Mouse (Mus musculus) neural tube, embryonic 11.5 days (tissue): Measurements from ENCODE around the gene Mtx1. TPM values are rescaled to one million over a fixed set of nuclear protein-coding genes. Genes with fewer than 3 reads are reported as not detected.

Experiments used
- ATAC-seq: fragments of 200-750 bp; cut with Nextera tagmentation; 2 replicates; pipeline ENCODE4 v1.8.0; 2017; ENCODE audit warnings: moderate number of reproducible peaks, mild to moderate bottlenecking, moderate TSS enrichment, moderate library complexity; ENCODE audit not compliant: insufficient read depth, low FRiP score, low TSS enrichment
- DNase-seq: peaks from one replicate; pipeline ENCODE4 v3.0.0-alpha.2; 2015; ENCODE audit warnings: low spot score
- H3K27ac ChIP-seq: fragments of 300-500 bp; sonication (generic); 2 replicates; pipeline ENCODE4 v1.5.1; 2014; ENCODE audit warnings: low read depth, mild to moderate bottlenecking, low read length
- H3K27me3 ChIP-seq: fragments of 300-500 bp; sonication (generic); 2 replicates; pipeline ENCODE4 v1.6.1; 2014; ENCODE audit warnings: mild to moderate bottlenecking, low read length, mixed read lengths; ENCODE audit not compliant: control insufficient read depth, insufficient read depth
- H3K36me3 ChIP-seq: fragments of 300-500 bp; sonication (generic); 2 replicates; pipeline ENCODE4 v1.6.1; 2014; ENCODE audit warnings: mild to moderate bottlenecking, low read length, moderate library complexity, mixed read lengths; ENCODE audit not compliant: control insufficient read depth, insufficient read depth
- H3K4me1 ChIP-seq: fragments of 300-500 bp; sonication (generic); 2 replicates; pipeline ENCODE4 v1.6.1; 2014; ENCODE audit warnings: low read length, mixed read lengths; ENCODE audit not compliant: control insufficient read depth, insufficient read depth
- H3K4me2 ChIP-seq: fragments of 300-500 bp; sonication (generic); 2 replicates; pipeline ENCODE4 v1.6.1; 2014; ENCODE audit warnings: low read depth, mild to moderate bottlenecking, moderate library complexity
- H3K4me3 ChIP-seq: fragments of 300-500 bp; sonication (generic); 2 replicates; pipeline ENCODE4 v1.5.1; 2014; ENCODE audit warnings: low read depth, low read length
- H3K9ac ChIP-seq: fragments of 300-500 bp; sonication (generic); 2 replicates; pipeline ENCODE4 v1.6.1; 2014; ENCODE audit warnings: mild to moderate bottlenecking, low read length
- H3K9me3 ChIP-seq: fragments of 300-500 bp; sonication (generic); 2 replicates; pipeline ENCODE4 v1.6.1; 2016; ENCODE audit warnings: low read length; ENCODE audit not compliant: control insufficient read depth
- WGBS: fragments of 180-500 bp; shearing (Covaris S2); extraction: QIAGEN DNeasy Blood & Tissue Kit; methylation state at CpG from one replicate; pipeline ENCODE4 v1.1.7; 2014; 5-methylcytosine and 5-hydroxymethylcytosine counted together
- polyA plus RNA-seq: library from polyadenylated mRNA; unstranded; fragments of >200 nt; fragmentation: Nextera tagmentation; extraction: Ambion mirVana; gene quantifications from 2 replicates; pipeline ENCODE4 v1.2.1, GENCODE M21; 2014

Mtx1 gene
- polyA plus RNA-seq, 1 experiment from 2014 or later = 181 TPM

DNA sequence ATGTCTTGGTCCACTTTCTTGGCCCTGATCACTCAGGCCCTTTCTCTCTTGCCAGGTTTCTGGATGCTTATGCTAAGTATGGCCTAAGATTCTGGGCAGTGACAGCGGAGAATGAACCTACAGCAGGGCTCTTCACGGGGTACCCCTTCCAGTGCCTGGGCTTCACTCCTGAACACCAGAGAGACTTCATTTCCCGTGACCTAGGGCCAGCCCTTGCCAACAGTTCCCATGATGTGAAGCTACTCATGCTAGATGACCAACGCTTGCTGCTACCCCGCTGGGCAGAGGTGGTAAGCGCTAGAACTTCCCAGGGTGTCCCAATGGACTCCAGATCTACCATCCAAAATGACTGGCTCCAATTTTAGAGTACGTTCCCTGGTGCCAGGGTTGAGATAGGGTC lies 20.8 kb downstream of the Mtx1 start:
- DNase-seq = no peak

DNA sequence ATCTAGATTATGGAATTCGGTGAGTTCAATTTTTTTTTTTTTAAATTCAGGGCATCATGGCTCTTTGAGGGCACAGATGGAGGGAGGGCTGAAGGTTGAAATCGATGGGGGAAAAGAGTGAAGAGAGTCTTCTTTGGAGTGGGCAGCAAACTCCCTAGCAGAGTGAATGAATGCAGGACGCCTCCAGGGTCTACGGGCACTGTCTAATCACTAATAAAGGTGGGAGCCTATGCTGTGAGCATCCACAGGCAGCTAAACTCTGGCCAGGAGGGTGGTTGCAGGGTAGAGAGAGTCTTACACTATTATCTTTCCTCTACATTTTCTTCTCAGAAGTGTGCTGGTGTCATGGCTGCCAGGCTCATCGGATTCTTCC lies 23.8 kb downstream of the Mtx1 start:
- Histone ChIP-seq H3K27me3 (no peaks in the 10 kb centered on the region), H3K4me1 (peaks cover 5% of the 10 kb centered on the region), H3K36me3 (peaks cover 8% of the 10 kb centered on the region; the same call in 1 of the 2 replicates), H3K27ac (no peak overlapping the region), H3K9me3 (no peaks in the 10 kb centered on the region), H3K4me3 (peak overlapping the region; percentile 46), H3K4me2 (peak overlapping the region; percentile 71), H3K9ac (peak overlapping the region; percentile 52)
- 44% methylated on average over 5 of the region's 5 CpGs for whole genome bisulfite sequencing
- no peak for DNase-seq
- ATAC-seq = no peak; the same call in 1 of the 2 replicates

More for the DNA sequence above, 20.8 kb downstream of the Mtx1 start:
- Histone ChIP-seq H3K4me1 (peaks cover 5% of the 10 kb centered on the region), H3K9me3 (no peaks in the 10 kb centered on the region), H3K27me3 (no peaks in the 10 kb centered on the region), H3K4me3 (no peak overlapping the region), H3K36me3 (peaks cover 18% of the 10 kb centered on the region), H3K9ac (no peak overlapping the region), H3K4me2 (no peak overlapping the region), H3K27ac (no peak overlapping the region)
- 91% methylated on average over 7 of the region's 7 CpGs for WGBS
- no peak for ATAC-seq

DNA sequence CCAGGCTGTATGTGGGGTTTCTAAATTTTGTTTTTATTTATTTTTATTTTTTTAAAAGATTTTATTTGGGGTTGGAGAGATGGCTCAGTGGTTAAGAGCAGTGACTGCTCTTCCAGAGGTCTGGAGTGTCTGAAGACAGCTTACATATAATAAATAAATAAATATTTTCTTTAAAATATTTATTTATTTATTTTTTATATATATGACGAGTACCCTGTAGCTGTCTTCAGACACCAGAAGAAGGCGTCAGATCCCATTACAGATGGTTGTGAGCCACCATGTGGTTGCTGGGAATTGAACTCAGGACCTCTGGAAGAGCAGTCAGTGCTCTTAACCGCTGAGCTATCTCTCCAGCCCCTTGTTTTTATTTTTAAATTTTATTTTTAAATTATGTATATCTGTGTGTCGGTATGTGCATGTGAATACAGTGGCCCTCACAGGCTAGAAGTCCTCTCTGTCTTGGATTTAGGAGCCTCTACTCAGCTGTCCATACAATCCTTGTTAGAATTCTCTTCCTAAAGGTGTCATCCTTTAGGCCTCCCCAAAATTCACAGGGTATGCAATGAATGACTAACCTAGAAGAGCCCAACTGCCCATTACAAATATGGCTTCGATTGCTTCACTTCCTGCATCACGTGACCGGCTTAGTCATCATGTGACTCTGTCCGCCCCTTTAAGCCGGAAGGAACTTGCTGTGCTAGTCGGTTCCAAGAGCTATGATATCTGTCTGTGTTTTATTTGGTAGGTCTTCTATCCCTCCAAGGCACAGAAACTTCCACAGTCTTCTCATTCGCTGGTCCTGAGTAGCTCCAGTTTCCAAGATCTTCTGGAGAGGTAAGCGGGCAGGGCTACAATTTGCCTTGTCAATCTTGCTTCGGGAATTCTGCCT lies 24.4 kb downstream of the Mtx1 start, which contains the start of gene Gba:
TSS of gene Gba (plus strand) at position 676 of the 889 bp plus-strand sequence.
- DNase-seq (peak; percentile 87), ATAC-seq (peak; percentile 82; the same call in 1 of the 2 replicates)
- H3K9ac ChIP-seq = peak within 1 kb of the TSS; percentile 52
- peaks cover 3% of the 10 kb centered on the region; the same call in 1 of the 2 replicates for H3K36me3 ChIP-seq
- H3K4me2 ChIP-seq = peak within 1 kb of the TSS; percentile 71
- peaks cover 5% of the 10 kb centered on the region for H3K4me1 ChIP-seq
- 27% methylated on average over 13 of the region's 13 CpGs for WGBS
- H3K27me3 ChIP-seq = no peaks in the 10 kb centered on the region
- peak within 1 kb of the TSS; percentile 46 for H3K4me3 ChIP-seq
- no peaks in the 10 kb centered on the region for H3K9me3 ChIP-seq
- no peak within 1 kb of the TSS for H3K27ac ChIP-seq

DNA sequence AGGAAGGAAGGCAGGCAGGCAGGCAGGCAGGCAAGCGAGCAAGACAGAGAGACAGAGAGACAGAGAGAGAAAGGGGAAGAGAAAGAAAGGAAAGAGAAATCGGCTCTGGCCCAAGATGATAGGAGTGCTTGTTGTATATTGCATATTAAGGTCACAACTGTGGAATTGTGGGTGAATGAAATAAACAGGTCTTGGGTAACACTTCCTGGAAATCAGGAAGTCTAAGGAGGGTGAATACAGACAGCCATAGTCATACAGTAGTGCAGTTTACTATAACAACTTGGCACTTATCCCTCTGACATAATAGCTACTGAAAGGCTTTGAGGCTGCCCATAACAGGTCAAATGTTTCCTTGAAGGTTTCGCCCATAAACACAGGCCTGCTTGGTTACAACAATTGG lies 27.0 kb downstream of the Mtx1 start:
- Histone ChIP-seq H3K9ac (no peak overlapping the region), H3K4me2 (no peak overlapping the region), H3K4me3 (no peak overlapping the region), H3K9me3 (no peaks in the 10 kb centered on the region), H3K36me3 (no peaks in the 10 kb centered on the region), H3K4me1 (peaks cover 10% of the 10 kb centered on the region), H3K27ac (no peak overlapping the region), H3K27me3 (no peaks in the 10 kb centered on the region)
- DNase-seq = no peak
- no peak for ATAC-seq
- WGBS = 80% methylated on average over 3 of the region's 3 CpGs

DNA sequence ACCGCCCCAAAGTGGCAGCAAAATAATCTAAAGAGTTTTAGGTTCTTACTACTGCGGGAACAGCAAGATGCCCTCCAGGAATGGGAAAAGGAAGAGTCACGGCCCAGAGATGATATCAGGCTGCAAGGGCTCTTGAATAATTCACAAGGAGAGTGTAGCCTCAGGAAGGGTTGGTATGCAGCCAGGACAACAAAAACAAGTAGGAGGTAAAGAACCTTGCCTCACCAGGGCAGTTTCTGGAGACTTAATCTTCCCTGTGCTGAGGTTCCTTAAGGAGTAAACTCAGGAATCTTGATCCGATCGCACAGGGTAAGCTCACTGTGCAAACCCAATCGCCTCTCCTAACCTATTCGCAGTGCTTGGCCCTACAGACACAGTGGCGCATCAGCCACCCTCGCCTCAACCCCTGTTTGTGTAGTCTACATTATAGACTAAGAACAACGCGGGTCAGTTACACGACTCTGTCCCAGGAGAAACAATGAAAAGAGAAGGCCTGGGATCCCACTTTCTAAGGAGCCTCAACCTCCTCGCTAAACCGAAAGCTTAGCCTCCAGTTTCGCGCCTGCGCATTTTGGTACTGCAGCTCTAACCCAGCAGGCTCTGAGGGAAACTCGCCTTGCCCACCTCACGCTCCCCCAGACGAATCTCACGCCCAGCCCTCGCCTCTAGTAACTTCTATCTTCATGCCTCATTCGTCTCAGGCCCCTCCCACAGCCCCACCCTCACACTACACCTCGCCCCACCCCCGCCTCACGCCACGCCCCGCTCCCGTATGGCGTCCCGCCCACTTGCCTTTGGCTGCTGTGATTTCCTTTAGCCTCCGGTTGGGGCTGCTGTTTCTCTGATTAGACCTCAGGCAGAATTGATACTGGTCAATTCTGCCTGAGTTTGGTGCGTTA lies 30.7 kb downstream of the Mtx1 start:
- Histone ChIP-seq H3K9me3 (no peaks in the 10 kb centered on the region), H3K9ac (peak overlapping the region; percentile 53), H3K27me3 (no peaks in the 10 kb centered on the region), H3K27ac (peak overlapping the region; percentile 69), H3K36me3 (no peaks in the 10 kb centered on the region), H3K4me1 (peaks cover 5% of the 10 kb centered on the region; the same call in 1 of the 2 replicates), H3K4me3 (peak overlapping the region; percentile 32), H3K4me2 (peak overlapping the region; percentile 54)
- DNase-seq = peak; percentile 95
- WGBS = 9% methylated on average over 33 of the region's 33 CpGs
- peak; percentile 93 for ATAC-seq

DNA sequence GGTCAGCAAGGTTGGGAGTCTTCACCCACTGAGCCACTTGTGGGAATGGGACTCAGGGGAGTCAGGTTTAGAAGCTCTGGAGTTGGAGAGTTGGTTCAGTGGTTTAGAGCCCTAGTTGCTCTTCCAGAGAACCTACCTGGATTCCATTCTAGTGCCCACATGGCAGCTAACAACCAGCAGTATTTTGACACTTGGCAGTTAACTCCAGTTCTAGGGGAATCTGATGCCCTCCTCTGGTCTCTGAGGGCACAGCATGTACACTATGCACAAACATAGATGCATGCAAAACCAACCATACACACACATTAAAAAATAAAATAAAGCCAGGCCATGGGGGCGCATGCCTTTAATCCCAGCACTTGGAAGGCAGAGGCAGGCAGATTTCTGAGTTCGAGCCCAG lies 33.0 kb downstream of the Mtx1 start:
- DNase-seq (no peak), ATAC-seq (no peak)
- WGBS = 87% methylated on average over 2 of the region's 2 CpGs
- Histone ChIP-seq H3K9ac (no peak overlapping the region), H3K4me1 (peaks cover 5% of the 10 kb centered on the region; the same call in 1 of the 2 replicates), H3K27me3 (no peaks in the 10 kb centered on the region), H3K9me3 (no peaks in the 10 kb centered on the region), H3K4me2 (no peak overlapping the region), H3K36me3 (no peaks in the 10 kb centered on the region), H3K4me3 (no peak overlapping the region), H3K27ac (no peak overlapping the region)

DNA sequence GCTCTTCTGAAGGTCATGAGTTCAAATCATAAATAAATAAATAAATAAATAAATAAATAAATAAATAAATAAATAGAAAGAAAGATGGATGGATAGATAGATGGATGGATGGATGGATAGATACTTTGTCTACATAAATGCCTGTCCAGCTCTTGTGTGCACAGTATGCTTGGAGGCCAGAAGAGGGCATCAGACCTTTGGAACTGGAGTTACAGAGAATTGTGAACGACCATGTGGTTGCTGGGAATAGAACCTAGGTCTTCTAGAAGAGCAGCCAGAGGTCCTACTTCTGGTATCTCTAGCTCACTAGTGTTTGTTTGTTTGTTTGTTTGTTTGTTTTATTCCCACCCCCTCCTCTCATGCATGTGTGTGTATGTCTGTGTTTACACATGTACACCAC lies 33.5 kb downstream of the Mtx1 start:
- no peak overlapping the region for H3K4me3 ChIP-seq
- 75% methylated on average over 1 of the region's 1 CpGs for WGBS
- DNase-seq (no peak), ATAC-seq (no peak)
- no peaks in the 10 kb centered on the region for H3K36me3 ChIP-seq
- H3K27me3 ChIP-seq = no peaks in the 10 kb centered on the region
- peaks cover 5% of the 10 kb centered on the region; the same call in 1 of the 2 replicates for H3K4me1 ChIP-seq
- no peak overlapping the region for H3K9ac ChIP-seq
- H3K9me3 ChIP-seq = no peaks in the 10 kb centered on the region
- H3K4me2 ChIP-seq = no peak overlapping the region
- H3K27ac ChIP-seq = no peak overlapping the region

DNA sequence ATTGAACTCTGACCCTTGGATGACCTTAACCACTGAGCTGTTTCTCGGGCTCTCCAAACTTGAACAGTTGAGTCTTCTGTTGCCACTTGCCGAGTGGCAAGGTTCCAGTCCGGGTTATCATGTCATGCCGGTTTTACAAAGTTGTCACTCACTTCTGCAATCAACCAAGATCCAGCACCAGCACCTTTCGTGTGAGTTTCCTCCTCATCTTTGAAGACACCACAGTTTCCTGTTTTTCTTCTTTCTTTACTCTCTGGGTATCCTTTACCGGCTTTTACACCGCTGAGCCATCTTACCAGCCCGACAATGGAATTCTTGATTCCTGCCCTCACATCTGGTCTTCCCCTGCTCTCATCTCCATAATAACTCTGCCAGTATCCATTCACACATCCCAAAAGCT lies 36.5 kb downstream of the Mtx1 start:
- peaks cover 2% of the 10 kb centered on the region; the same call in 1 of the 2 replicates for H3K36me3 ChIP-seq

More for the DNA sequence above, 36.5 kb downstream of the Mtx1 start:
- Histone ChIP-seq H3K4me2 (no peak overlapping the region), H3K4me3 (no peak overlapping the region), H3K27ac (no peak overlapping the region), H3K9ac (no peak overlapping the region), H3K4me1 (no peaks in the 10 kb centered on the region), H3K9me3 (no peaks in the 10 kb centered on the region), H3K27me3 (no peaks in the 10 kb centered on the region)
- ATAC-seq (no peak), DNase-seq (no peak)
- WGBS = 80% methylated on average over 8 of the region's 8 CpGs
